Comparison of ENCODE assay signal across 13 mouse cellular contexts in genomic region chr2:118160547-118160946, GRCm38 (mm10). TPM values are rescaled to one million over a fixed set of nuclear protein-coding genes. Genes with fewer than 3 reads are reported as not detected.
DNase-seq lines count a peak whose midpoint lies in the region; ATAC-seq lines count a peak whose summit lies in the region.
"Had no signal": no experiment of that assay in that cellular context is flagged by ENCODE, and none has a peak within 500 bp of the region (broad histone marks: within the 10 kb centered on the region; RNA-seq: fewer than 3 reads in every experiment).

No protein-coding gene starts in this region.

- H3K4me3 ChIP-seq in heart, embryonic 10.5 days: no peak overlapping the region
- H3K4me3 ChIP-seq in embryonic facial prominence, embryonic 15.5 days (replicated peaks): no peak overlapping the region
- no peak overlapping the region for H3K4me3 ChIP-seq in limb, embryonic 12.5 days (replicated peaks)
- H3K4me3 ChIP-seq: gastrocnemius, adult 2 months; hindbrain, embryonic 15.5 days had no signal

- H3K4me1 ChIP-seq in heart, embryonic 10.5 days: peaks cover 22% of the 10 kb centered on the region
- H3K4me1 ChIP-seq in embryonic facial prominence, embryonic 15.5 days: peaks cover 53% of the 10 kb centered on the region
- H3K4me1 ChIP-seq in limb, embryonic 12.5 days (replicated peaks): peaks cover 55% of the 10 kb centered on the region

- intact Hi-C loops in heart, postnatal 25 days (cut with DNase I): no loop called here

- H3K27me3 ChIP-seq in heart, embryonic 10.5 days (ENCODE audit: insufficient read depth, poor library complexity, severe bottlenecking): no peaks in the 10 kb centered on the region
- H3K27me3 ChIP-seq in embryonic facial prominence, embryonic 15.5 days: no peaks in the 10 kb centered on the region
- no peaks in the 10 kb centered on the region for H3K27me3 ChIP-seq in limb, embryonic 12.5 days
- H3K27me3 ChIP-seq: hindbrain, embryonic 15.5 days had no signal

- no peak for DNase-seq in heart, embryonic 10.5 days (ENCODE audit: low spot score)
- DNase-seq in heart, postnatal 25 days (ENCODE audit: low spot score): no peak
- peak; percentile 43 for DNase-seq in Muller cell, postnatal 12 days (ENCODE audit: inconsistent ontology term)
- DNase-seq in cerebellum, postnatal 4 days (ENCODE audit: low spot score in 2 of 2): no peak
- DNase-seq in cerebellum, postnatal 10 days: no peak
- DNase-seq: adrenal gland, postnatal 25 days; gastrocnemius, adult 2 months; liver, postnatal 0 days; right cerebral cortex, adult 18-20 months had no signal

- no peaks in the 10 kb centered on the region for H3K36me3 ChIP-seq in heart, embryonic 10.5 days
- H3K36me3 ChIP-seq in embryonic facial prominence, embryonic 15.5 days: no peaks in the 10 kb centered on the region
- H3K36me3 ChIP-seq in limb, embryonic 12.5 days: no peaks in the 10 kb centered on the region
- H3K36me3 ChIP-seq: hindbrain, embryonic 15.5 days had no signal

- no peak for ATAC-seq in embryonic facial prominence, embryonic 15.5 days (ENCODE audit: insufficient number of reproducible peaks, low FRiP score, low TSS enrichment, low read depth)
- ATAC-seq in limb, embryonic 12.5 days (ENCODE audit: insufficient number of reproducible peaks, insufficient read depth, low FRiP score, low TSS enrichment, low read depth): no peak
- ATAC-seq in CD4-positive, CD25-positive, alpha-beta regulatory T cell, adult 4 months: no peak
- ATAC-seq: liver, postnatal 0 days had no signal

- WGBS in heart, embryonic 10.5 days: 30% methylated on average over 6 of the region's 6 CpGs
- 18% methylated on average over 6 of the region's 6 CpGs for WGBS in embryonic facial prominence, embryonic 15.5 days
- 27% methylated on average over 6 of the region's 6 CpGs for WGBS in limb, embryonic 12.5 days

- peak overlapping the region; percentile 29; the same call in 1 of the 2 replicates for H3K27ac ChIP-seq in heart, embryonic 10.5 days
- peak overlapping the region; percentile 68 for H3K27ac ChIP-seq in embryonic facial prominence, embryonic 15.5 days (replicated peaks)
- H3K27ac ChIP-seq in limb, embryonic 12.5 days: peak overlapping the region; percentile 41
- H3K27ac ChIP-seq: gastrocnemius, adult 2 months; hindbrain, embryonic 15.5 days had no signal

- no peaks in the 10 kb centered on the region for H3K9me3 ChIP-seq in heart, embryonic 10.5 days
- H3K9me3 ChIP-seq in embryonic facial prominence, embryonic 15.5 days (replicated peaks): no peaks in the 10 kb centered on the region
- H3K9me3 ChIP-seq in limb, embryonic 12.5 days: no peaks in the 10 kb centered on the region
- H3K9me3 ChIP-seq: hindbrain, embryonic 15.5 days had no signal

- H3K9ac ChIP-seq in embryonic facial prominence, embryonic 15.5 days: no peak overlapping the region
- no peak overlapping the region for H3K9ac ChIP-seq in limb, embryonic 12.5 days (replicated peaks)
- H3K9ac ChIP-seq: hindbrain, embryonic 15.5 days; liver, postnatal 0 days had no signal

- H3K4me2 ChIP-seq in embryonic facial prominence, embryonic 15.5 days (replicated peaks): no peak overlapping the region
- no peak overlapping the region for H3K4me2 ChIP-seq in limb, embryonic 12.5 days
- H3K4me2 ChIP-seq: hindbrain, embryonic 15.5 days had no signal

RNA-seq across cellular contexts. Expression of gene Thbs1, which starts 48.9 kb away (rescaled TPM):
- polyA plus RNA-seq in heart, embryonic 10.5 days (2016; fragmentation: Nextera tagmentation; extraction: Ambion mirVana): 37.8 and 47.0 TPM in 2 replicates
- 10 to 100 TPM; 13.9 to 14.3 TPM for total RNA-seq in heart, postnatal 25 days (2021)
- polyA plus RNA-seq in embryonic facial prominence, embryonic 15.5 days (2015; fragmentation: Nextera tagmentation; extraction: Ambion mirVana): 66.6 and 69.1 TPM in 2 replicates
- 56.8 and 71.9 TPM in 2 replicates for polyA plus RNA-seq in limb, embryonic 12.5 days (2016; fragmentation: Nextera tagmentation; extraction: Ambion mirVana)
- under 1 TPM in 1 of 2 experiments, not detected in 1; 0.23 TPM for polyA plus RNA-seq in CD4-positive, CD25-positive, alpha-beta regulatory T cell, adult 4 months (2017; shearing (Covaris generic))

Comparison
In these comparisons a context has a peak if more than half of its experiments do, and no peak if none do; other contexts are left out.
1. RNA of gene Thbs1, which starts 48.9 kb away (polyA plus RNA-seq): 66.6 to 69.1 TPM in embryonic facial prominence, embryonic 15.5 days, 56.8 to 71.9 TPM in limb, embryonic 12.5 days and 37.8 to 47.0 TPM in heart, embryonic 10.5 days; 0.23 TPM in CD4-positive, CD25-positive, alpha-beta regulatory T cell, adult 4 months; every median in the first group is over 10 times any median in the second.
2. Peak in every context shown above with its lines, with median percentiles within 50 percentile points of each other: H3K27ac ChIP-seq.